Mouse (Mus musculus): ENCODE results near the gene Man1c1.

GRCm38 (mm10) chr4:134596816-134597692 lies 107.0 kb downstream of the Man1c1 start:
- no peak for TF ChIP-seq MYOG (IDR thresholded peaks at IDR 0.05; ENCODE audit: control insufficient read depth, extremely low read depth, insufficient read length)
- no peak for TF ChIP-seq MYOD1 (IDR thresholded peaks at IDR 0.05; ENCODE audit: control insufficient read depth, insufficient read length, low read depth)
- no peak for TF ChIP-seq CTCF (IDR thresholded peaks at IDR 0.05; ENCODE audit: control insufficient read depth, insufficient read depth, insufficient read length)
- no peak for TF ChIP-seq USF1 (IDR thresholded peaks at IDR 0.05; ENCODE audit: low read depth)
